Mouse (Mus musculus): ENCODE data around the gene Pam16.

Gene Pam16

DNA sequence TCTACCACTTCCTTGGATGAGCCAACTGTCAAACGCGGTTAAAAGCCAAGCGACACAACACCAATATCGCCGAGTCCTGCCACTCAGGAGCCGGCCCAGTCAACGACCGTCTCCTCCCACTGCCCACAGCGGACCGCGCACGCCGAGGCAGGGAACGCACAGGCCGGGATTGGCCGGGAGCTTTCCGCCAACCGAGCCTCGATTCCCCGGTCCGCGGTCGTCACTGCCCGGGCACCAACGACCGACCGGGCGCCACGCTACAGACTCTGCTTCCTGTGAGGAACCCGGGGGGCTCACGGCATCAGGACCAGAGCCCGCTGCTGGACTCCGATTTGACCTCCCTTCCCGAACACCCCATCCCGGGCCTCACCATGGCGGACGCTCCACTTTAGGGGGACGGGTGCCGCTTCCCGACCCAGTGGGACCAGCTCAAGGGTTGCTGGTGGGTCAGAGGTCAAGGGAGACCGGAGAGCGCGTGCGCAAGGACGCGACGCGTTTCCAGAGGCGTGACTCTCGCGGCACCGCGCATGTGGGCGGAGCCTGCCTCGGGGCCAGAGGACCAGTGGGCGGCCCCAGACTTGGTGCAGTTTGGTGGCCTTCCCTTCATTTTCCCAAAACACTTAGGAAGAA is at the start of gene Pam16:
Gene Pam16 (minus strand): TSS at position 508 of the 630 bp plus-strand sequence.
- CTCF ChIA-PET = interaction anchor here (0.5 to 2.2 kb wide), 23 partner anchors 8 to 578 kb away, joined by 3 to 10 read pairs (median 4); partner anchors contain the start of genes Dnaja3 (in 1 of the 4), Tfap4 (in 1 of the 4) and Vasn (in 1 of the 4)
- POLR2A ChIA-PET = interaction anchor here (0.6 to 34.6 kb wide), 78 partner anchors 7 to 535 kb away, joined by 3 to 632 read pairs (median 5); partner anchors contain the start of genes Tfap4 (in 4 of the 4), Coro7 (in 2 of the 4), Srl (in 2 of the 4) and Cdip1 (in 1 of the 4)

DNA sequence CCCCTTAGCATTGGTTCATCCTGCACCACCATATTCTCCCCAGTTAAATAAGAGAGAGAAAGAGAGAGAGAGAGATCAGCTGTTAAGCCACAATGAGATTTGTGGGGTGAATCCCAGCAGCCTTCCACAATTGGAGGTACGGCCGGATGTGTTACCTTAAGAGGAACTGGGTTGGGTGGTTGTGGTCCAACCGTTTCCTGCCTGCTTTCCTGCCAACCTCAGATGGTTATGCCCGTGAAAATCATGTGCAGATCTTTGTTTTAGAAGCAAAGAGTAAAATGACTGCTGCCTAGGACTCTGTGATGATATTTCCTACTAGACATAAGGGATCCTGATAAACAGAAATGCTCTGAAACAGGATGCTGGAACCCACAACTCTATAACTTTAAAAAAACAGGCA is 49.3 kb upstream of the Pam16 start:
- POLR2A ChIA-PET = no interaction called here

DNA sequence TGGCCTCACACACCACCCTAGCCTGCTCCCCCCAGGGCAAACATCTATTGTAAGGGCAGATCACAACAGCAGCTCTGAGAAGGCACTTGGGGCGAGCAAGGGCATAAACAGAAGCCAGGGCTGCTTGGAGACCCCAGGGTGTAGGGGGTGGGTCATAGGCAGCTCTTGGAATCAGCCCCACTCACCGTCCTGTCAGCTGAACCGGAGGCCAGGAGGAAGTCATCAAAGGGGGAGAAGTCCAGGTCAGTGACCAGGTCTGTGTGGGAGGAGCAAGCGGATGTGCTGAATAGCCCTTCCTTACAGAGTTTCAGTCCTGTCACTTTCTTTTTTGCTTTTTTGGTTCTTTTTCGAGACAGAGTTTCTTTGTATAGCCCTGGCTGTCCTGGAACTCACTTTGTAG is 45.5 kb upstream of the Pam16 start:
- ChIA-PET CTCF (interaction anchor here in 2 of 4 experiments (0.6 to 4.9 kb wide), 8 partner anchors 9 to 354 kb away, joined by 3 to 117 read pairs (median 4); partner anchors contain the start of gene Coro7 (in 1 of the 2)), POLR2A (interaction anchor here in 2 of 4 experiments (0.8 to 1.9 kb wide), 5 partner anchors 9 to 241 kb away, joined by 3 to 8 read pairs (median 3); partner anchors contain the start of gene Coro7 (in 2 of the 2))

More for the DNA sequence above, 49.3 kb upstream of the Pam16 start:
- CTCF ChIA-PET = interaction anchor here in 1 of 4 experiments (0.5 kb wide), 1 partner anchor 107 kb away, joined by 3 read pairs; no protein-coding TSS in a partner anchor

DNA sequence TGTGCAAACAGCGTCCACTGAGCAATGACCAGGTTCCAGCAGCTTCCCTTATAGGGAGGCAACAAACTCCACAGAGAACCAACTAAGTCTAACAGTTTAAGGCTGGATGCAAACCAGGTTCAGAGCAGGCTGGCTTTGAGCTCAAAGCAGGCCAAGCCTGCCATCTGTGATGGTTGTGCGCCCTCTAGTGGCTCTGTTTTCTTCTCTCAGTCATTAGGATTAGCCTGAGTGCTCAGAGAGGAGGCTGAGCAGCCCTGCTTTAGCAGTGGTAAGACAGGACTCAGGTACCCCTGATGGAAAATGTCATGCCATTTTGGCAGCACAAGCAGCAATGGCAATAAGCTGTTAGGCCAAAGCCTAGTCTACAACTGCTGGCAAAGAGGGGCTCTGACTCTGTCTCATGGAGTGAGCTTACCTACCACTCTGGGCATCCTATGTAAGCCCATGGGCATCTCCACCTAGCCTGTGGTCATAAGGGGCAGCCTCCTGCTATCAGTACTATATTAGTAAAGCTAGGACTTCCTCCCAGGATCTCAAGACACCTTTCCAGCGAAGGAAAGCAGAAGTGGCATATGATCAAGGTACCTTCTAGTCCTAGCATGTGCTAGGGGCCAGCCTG is 42.5 kb upstream of the Pam16 start:
- ChIA-PET POLR2A (interaction anchor here (0.6 to 3.3 kb wide), 51 partner anchors 9 to 480 kb away, joined by 3 to 34 read pairs (median 4); partner anchors contain the start of genes Coro7 (in 3 of the 4), Dnaja3 (in 1 of the 4), Glis2 (in 1 of the 4) and Hmox2 (in 1 of the 4)), CTCF (interaction anchor here (0.5 to 4.9 kb wide), 132 partner anchors 8 to 786 kb away, joined by 3 to 118 read pairs (median 4); partner anchors contain the start of genes Coro7 (in 3 of the 4), Pam16 (in 2 of the 4), Tfap4 (in 2 of the 4) and Cdip1 (in 1 of the 4))

DNA sequence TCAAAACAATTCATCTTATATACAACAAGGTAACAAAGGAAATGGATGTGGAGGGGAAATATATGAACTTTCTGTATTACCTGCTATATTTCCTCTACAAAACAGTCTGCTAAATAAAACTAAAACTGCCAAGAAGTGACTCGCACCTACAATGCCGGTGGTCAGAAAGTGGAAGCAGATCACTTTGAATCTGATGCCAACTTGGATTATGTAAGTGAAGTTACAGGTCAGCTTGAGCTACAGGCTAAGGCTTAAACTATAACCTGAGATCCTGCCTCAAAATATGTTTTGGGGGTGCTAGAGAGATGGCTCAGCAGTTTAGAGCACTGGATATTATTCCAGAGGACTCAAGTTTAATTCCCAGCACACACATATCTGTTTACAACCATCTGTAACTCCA is 40.9 kb upstream of the Pam16 start:
- CTCF ChIA-PET = interaction anchor here in 3 of 4 experiments (0.6 to 3.8 kb wide), 5 partner anchors 11 to 646 kb away, joined by 4 to 118 read pairs (median 23); no protein-coding TSS in a partner anchor
- POLR2A ChIA-PET = interaction anchor here in 2 of 4 experiments (1.6 to 2.9 kb wide), 3 partner anchors 36 to 43 kb away, joined by 3 to 21 read pairs (median 15); no protein-coding TSS in a partner anchor

DNA sequence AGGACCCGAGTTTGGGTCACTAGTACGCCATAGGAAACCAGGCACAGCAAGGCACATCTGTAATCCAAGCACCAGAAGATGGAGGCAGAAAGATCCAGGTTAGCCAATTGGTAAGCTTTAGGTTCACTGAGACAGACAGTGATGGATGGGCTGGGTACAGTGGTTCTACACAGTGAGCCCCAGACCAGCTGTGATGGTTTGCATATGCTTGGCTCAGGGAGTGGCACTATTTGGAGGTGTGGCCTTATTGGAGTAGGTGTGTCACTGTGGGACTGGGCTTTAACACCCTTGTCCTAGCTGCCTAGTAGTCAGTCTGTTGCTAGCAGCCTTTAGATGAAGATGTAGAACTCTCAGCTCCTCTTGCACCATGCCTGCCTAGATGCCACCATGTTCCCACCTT is 39.0 kb upstream of the Pam16 start:
- ChIA-PET CTCF (no interaction called here), POLR2A (interaction anchor here in 3 of 4 experiments (0.5 to 1.6 kb wide), 10 partner anchors 11 to 415 kb away, joined by 3 to 6 read pairs (median 4); partner anchors contain the start of genes Coro7 (in 2 of the 3), Cdip1 (in 1 of the 3) and Ubald1 (in 1 of the 3))

DNA sequence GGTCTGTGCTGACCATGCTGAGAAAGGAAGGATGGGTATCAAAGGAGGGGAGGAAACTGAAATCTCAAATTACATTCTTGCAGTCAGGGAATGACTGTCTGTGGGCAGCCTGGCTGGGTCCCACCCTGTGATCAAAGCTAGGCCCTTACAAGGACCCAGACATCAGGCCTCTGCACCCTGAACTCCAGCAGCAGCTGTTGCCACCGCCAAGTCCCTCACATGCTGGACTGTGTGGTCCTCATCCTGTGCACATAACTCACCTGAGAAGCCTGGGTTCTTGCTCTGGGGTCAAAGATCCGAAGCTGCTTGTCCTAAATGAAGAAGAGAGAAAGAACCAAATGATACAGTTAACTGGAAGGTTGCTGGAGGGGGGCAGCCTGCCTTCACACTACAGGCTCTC is 36.8 kb upstream of the Pam16 start:
- CTCF ChIA-PET = no interaction called here

DNA sequence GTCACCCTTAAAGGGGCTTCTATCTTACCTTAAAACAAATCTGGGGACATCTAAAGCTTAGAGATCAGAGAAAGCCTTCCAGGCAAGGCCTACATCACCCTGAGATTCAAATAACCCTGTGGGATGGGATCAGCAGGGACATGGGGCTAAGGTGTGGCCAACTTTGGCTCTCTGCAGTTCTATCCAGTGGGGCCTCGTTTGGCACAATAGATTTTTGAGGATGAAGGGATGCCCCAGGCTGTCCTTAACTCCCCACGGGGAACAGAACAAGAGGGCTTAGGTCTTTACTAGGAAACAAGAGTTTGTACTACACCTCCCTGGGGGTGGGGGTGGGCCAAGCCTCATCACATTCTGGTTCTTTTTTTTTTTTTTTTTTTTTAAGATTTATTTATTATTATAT is 34.5 kb upstream of the Pam16 start:
- CTCF ChIA-PET = interaction anchor here in 3 of 4 experiments (0.6 to 8.3 kb wide), 6 partner anchors 8 to 557 kb away, joined by 3 to 52 read pairs (median 10); no protein-coding TSS in a partner anchor
- POLR2A ChIA-PET = interaction anchor here (0.6 to 5.6 kb wide), 14 partner anchors 9 to 444 kb away, joined by 3 to 34 read pairs (median 4); partner anchors contain the start of gene Coro7 (in 1 of the 4)

More for the DNA sequence above, 36.8 kb upstream of the Pam16 start:
- POLR2A ChIA-PET = interaction anchor here in 1 of 4 experiments (1.0 to 1.4 kb wide), 3 partner anchors 20 to 120 kb away, joined by 3 to 5 read pairs (median 3); partner anchors contain the start of gene Srl

DNA sequence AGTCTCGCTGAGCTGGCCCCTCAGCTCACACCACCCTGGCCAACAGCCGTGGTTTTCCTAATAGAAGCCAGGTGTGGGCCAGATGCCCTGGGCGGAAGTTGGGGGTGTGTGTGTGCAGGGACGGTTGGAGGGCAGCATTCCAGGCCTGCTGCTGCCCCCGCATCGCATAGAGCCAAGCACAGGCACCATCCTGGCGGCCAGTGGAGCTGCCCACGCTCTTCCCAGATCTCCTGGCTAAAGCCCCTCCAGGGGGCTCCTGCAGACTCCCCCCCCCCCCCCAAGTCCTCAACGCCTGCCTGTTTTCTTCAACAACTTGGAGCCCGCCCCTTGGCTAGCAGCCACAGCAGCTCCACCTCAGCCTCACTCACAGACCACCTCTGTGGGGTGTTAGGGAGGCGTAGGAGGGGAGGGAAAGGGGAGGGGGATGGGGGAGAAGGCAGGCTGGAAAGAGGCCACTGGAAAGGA is 34.0 kb upstream of the Pam16 start:
- ChIA-PET CTCF (interaction anchor here (0.6 to 8.3 kb wide), 11 partner anchors 8 to 558 kb away, joined by 3 to 52 read pairs (median 7); partner anchors contain the start of gene Tfap4 (in 1 of the 4)), POLR2A (interaction anchor here (0.6 to 5.6 kb wide), 17 partner anchors 9 to 444 kb away, joined by 3 to 34 read pairs (median 4); partner anchors contain the start of genes Coro7 (in 1 of the 4), Dnaja3 (in 1 of the 4), Srl (in 1 of the 4) and Tfap4 (in 1 of the 4))

DNA sequence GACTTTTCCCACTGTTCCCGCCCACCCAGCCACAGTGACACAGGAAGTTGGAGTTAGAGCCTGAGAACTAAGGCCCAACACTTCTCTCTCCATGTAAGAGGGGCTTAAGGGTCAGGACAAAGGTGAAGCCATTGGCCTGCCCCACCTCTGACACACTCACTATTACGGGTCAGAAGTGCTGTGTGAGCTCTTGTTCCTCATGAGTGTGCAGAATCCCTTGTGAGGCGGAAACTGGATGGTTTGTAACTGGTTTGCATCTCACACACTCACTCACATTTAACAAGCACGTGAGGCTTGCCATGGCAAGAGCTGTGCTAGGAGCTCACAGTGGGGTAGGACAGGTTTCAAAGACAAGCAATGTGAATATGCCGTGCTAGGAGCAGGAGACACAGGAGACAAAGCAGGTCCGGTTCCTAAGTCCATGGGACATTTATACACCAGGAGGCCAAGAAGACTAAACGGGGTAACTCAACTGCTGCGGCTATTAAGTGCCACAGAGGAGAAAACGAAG is 31.8 kb upstream of the Pam16 start:
- ChIA-PET CTCF (interaction anchor here in 3 of 4 experiments (1.0 to 8.3 kb wide), 9 partner anchors 10 to 96 kb away, joined by 3 to 52 read pairs (median 8); no protein-coding TSS in a partner anchor), POLR2A (interaction anchor here in 3 of 4 experiments (0.6 to 5.6 kb wide), 13 partner anchors 8 to 283 kb away, joined by 3 to 34 read pairs (median 3); partner anchors contain the start of gene Coro7 (in 2 of the 3))

DNA sequence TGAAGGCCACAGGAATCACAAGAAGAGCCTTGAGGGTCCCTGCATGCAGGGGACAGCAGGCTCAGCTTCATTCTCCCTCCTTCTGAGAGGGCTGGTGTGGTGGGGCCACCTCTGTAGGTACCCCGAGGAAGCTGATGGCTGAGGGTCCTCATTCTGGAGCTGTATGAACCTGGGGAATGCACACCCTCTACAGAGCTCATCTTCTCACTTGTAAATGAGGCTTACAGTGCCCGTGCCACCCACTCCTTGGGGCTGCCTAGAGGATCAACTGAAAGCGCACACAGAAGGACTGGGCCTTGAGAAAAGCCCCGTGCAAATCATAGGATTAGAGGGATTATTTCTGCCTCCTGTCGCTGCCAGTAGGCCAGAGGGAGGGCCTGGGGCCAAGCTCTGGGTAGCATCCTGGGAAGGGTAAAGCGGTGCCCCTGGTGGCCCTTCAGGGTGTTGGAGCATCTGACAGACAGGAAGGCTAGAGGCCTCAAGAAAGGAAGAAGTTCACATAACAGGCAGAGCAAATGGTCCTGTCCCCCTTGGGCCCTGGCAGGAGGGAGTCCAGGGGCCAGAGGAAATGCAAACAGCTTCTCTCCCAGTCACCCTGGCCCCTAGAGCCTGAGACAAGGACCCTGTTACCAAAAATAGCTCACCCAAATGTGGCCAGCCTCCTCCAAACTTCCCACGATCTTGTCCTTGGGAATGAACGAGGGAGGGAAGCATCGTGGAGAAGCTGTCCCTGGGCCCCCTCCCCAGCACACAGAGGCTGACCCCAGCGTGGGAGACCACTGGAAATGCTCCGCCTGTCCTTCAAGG is 31.2 kb upstream of the Pam16 start:
- POLR2A ChIA-PET = interaction anchor here in 3 of 4 experiments (0.6 to 5.6 kb wide), 17 partner anchors 8 to 580 kb away, joined by 3 to 34 read pairs (median 4); partner anchors contain the start of gene Coro7 (in 2 of the 3)
- CTCF ChIA-PET = interaction anchor here (0.8 to 8.3 kb wide), 13 partner anchors 10 to 114 kb away, joined by 3 to 52 read pairs (median 4); partner anchors contain the start of gene Srl (in 1 of the 4)

DNA sequence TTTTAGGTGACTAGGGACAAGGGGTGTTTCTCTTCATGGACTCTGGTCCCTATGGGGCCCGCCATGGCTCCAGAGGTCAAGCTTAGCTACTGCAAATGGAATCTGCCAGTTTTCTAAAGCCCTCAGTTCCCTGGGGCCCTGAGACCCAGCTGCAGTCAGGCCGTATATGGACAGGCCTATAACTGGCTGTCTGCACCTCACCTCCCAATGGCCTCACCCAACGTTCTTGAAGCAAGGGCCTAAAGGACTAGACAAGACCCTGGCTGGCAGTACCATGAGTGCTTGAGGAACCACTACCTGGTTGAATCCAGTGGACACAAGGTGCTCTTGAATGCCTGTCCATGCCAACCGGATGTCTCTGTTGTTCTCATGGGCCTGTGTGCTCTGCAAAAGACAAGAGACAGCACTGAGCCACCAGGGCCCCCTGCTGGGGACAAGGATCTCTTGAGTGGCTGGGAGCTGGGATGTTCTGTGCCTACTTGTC is 30.5 kb upstream of the Pam16 start:
- ChIA-PET POLR2A (interaction anchor here in 3 of 4 experiments (0.6 to 5.6 kb wide), 15 partner anchors 8 to 579 kb away, joined by 3 to 34 read pairs (median 4); partner anchors contain the start of gene Ubald1 (in 1 of the 3)), CTCF (interaction anchor here (0.7 to 8.3 kb wide), 15 partner anchors 10 to 113 kb away, joined by 3 to 52 read pairs (median 3); partner anchors contain the start of gene Srl (in 1 of the 4))

DNA sequence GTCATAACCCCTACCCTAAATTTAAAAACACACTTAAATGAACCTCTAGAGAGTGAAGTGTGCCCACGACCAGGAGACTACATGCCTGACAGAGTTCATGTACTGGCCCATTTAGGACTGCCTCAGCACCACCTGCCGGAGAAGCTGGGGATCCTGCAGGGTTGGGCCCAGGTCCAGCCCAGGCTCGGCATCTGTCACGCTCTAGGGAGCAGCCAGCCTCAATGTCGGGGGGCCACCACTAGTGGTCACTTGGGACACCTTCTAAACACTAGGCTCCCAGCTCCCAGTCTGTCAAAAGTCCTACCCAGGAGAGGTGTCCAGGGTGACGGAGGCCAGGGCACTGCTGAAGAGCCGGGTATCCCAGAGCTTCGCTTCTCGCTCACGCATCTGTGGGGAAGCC is 29.9 kb upstream of the Pam16 start:
- ChIA-PET POLR2A (interaction anchor here in 3 of 4 experiments (1.0 to 5.6 kb wide), 11 partner anchors 8 to 226 kb away, joined by 3 to 34 read pairs (median 5); partner anchors contain the start of genes Dnaja3 (in 1 of the 3), Ubald1 (in 1 of the 3) and Vasn (in 1 of the 3)), CTCF (interaction anchor here (0.7 to 8.3 kb wide), 12 partner anchors 9 to 104 kb away, joined by 3 to 52 read pairs (median 4); no protein-coding TSS in a partner anchor)

DNA sequence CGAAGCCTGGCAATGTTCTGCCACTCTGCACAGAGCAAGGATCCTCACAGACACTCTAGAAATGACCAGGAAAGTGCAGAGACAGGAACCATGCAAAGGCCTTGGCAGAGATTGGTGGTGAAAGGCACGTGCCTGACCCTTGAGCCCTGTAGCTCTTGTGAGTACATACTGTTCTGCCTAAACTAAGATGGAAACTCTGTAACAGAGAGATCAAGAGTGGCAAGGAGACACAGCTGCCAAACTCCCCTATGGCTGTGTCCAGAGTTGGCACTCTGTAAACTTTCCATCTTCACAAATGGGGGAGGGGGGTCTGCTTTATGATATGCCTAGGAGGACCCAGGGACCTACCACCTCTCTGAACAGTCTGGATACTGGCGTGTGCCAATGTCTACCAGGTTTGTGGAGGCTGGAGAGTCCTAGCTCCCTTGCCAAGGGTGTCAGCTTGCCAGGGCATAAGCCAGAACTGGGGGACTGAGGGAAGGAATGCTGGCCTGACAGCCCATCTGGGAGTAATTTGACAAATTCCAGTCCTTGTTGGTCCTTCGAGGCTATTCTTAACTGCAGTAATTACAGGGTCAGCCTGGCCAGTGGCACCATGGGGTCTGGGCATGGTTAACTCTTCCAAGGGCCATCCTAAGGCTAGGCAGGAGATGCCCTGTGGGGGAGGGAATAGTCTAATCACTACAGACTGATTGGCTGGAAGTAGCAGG is 28.1 kb upstream of the Pam16 start:
- CTCF ChIA-PET = interaction anchor here in 1 of 4 experiments (8.3 kb wide), 1 partner anchor 20 kb away, joined by 52 read pairs; no protein-coding TSS in a partner anchor
- POLR2A ChIA-PET = interaction anchor here in 3 of 4 experiments (0.8 to 2.9 kb wide), 6 partner anchors 8 to 94 kb away, joined by 3 to 15 read pairs (median 3); no protein-coding TSS in a partner anchor

DNA sequence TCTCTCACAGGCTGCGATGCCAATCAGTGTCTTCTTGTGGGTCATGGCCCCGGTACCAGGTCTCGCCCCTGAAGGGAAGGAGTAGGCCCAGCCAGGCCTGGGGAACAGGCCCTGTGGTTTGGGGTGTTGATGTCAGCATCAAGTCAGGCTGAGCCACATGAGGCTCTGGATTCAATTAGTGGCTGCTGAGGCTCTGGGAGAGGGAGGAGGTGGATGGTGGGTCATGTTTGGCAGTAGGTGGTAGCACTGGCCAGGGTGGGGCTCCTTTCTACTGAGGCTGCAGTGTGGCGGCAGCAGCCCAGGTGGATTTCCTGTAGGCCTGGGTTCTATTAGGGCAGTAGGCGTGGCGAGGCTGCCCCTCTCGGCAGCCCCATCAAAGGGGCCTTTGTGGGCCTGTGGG is 26.8 kb upstream of the Pam16 start:
- ChIA-PET CTCF (interaction anchor here in 1 of 4 experiments (1.0 to 8.3 kb wide), 2 partner anchors 15 to 18 kb away, joined by 5 to 52 read pairs; no protein-coding TSS in a partner anchor), POLR2A (interaction anchor here in 2 of 4 experiments (0.5 to 1.8 kb wide), 3 partner anchors 9 to 27 kb away, joined by 3 to 4 read pairs (median 3); partner anchors contain the start of gene Pam16 (in 1 of the 2))

All from embryonic stem cell, embryonic (primary cell).